Mouse (Mus musculus) adrenal gland, postnatal 10 days (tissue): Measurements from ENCODE around the gene Zfhx3. TPM values are rescaled to one million over a fixed set of nuclear protein-coding genes. Genes with fewer than 3 reads are reported as not detected.

Experiments
- DNase-seq: peaks from one replicate; pipeline ENCODE4 v3.0.0; 2021; ENCODE audit warnings: mixed read lengths
- total RNA-seq, 2 experiments: library from RNA; stranded (reverse); gene quantifications; 2 replicates each; pipeline ENCODE4 v1.2.3; 2021

The Zfhx3 gene
- total RNA-seq, 2 experiments from 2014 or later = 25.8 to 31.5 TPM

GRCm38 (mm10) chr8:108859983-108860382, 917.5 kb downstream of the Zfhx3 start:
- no peak for DNase-seq

GRCm38 (mm10) chr8:108863440-108863839, 921.0 kb downstream of the Zfhx3 start:
- DNase-seq = no peak

- DNase-seq = no peak
These were observed 924.0 kb downstream of the Zfhx3 start for GRCm38 (mm10) chr8:108866430-108866829.

- peak; percentile 28 for DNase-seq
These were observed 925.2 kb downstream of the Zfhx3 start for GRCm38 (mm10) chr8:108867482-108868258.

- DNase-seq = no peak
These were observed 926.0 kb downstream of the Zfhx3 start for GRCm38 (mm10) chr8:108868259-108869090.

GRCm38 (mm10) chr8:108869420-108869819, 927.0 kb downstream of the Zfhx3 start:
- DNase-seq = no peak

- no peak for DNase-seq
These were observed 927.5 kb downstream of the Zfhx3 start for GRCm38 (mm10) chr8:108869935-108870334.

- peak; percentile 33 for DNase-seq
These were observed 927.9 kb downstream of the Zfhx3 start for GRCm38 (mm10) chr8:108870371-108870770.

GRCm38 (mm10) chr8:108875722-108876121, 933.3 kb downstream of the Zfhx3 start:
- DNase-seq = no peak

- DNase-seq = no peak
These were observed 937.7 kb downstream of the Zfhx3 start for GRCm38 (mm10) chr8:108880101-108880500.

GRCm38 (mm10) chr8:108881336-108881735, 938.9 kb downstream of the Zfhx3 start:
- DNase-seq = no peak

- no peak for DNase-seq
These were observed 939.6 kb downstream of the Zfhx3 start for GRCm38 (mm10) chr8:108882073-108882472.

- peak; percentile 55 for DNase-seq
These were observed 940.9 kb downstream of the Zfhx3 start for GRCm38 (mm10) chr8:108883381-108883780.

GRCm38 (mm10) chr8:108884947-108885346, 942.5 kb downstream of the Zfhx3 start:
- DNase-seq = no peak

- DNase-seq = peak; percentile 41
These were observed 943.0 kb downstream of the Zfhx3 start for GRCm38 (mm10) chr8:108885450-108885849.

GRCm38 (mm10) chr8:108885861-108886260, 943.4 kb downstream of the Zfhx3 start:
- no peak for DNase-seq

GRCm38 (mm10) chr8:108886599-108887255, 944.3 kb downstream of the Zfhx3 start:
- DNase-seq = peak; percentile 89

- no peak for DNase-seq
These were observed 944.8 kb downstream of the Zfhx3 start for GRCm38 (mm10) chr8:108887256-108887615.

GRCm38 (mm10) chr8:108887890-108888289, 945.4 kb downstream of the Zfhx3 start:
- no peak for DNase-seq

- no peak for DNase-seq
These were observed 946.5 kb downstream of the Zfhx3 start for GRCm38 (mm10) chr8:108888924-108889323.

- DNase-seq = no peak
These were observed 947.0 kb downstream of the Zfhx3 start for GRCm38 (mm10) chr8:108889406-108889805.

- DNase-seq = no peak
These were observed 951.8 kb downstream of the Zfhx3 start for GRCm38 (mm10) chr8:108894287-108894686.
